ENCODE assay signal across 13 mouse cellular contexts in genomic region chr16:10286513-10287268, GRCm38 (mm10). TPM values are rescaled to one million over a fixed set of nuclear protein-coding genes. Genes with fewer than 3 reads are reported as not detected.
DNase-seq lines count a peak whose midpoint lies in the region; ATAC-seq lines count a peak whose summit lies in the region.
"Had no signal": no experiment of that assay in that cellular context is flagged by ENCODE, and none has a peak within 500 bp of the region (broad histone marks: within the 10 kb centered on the region; RNA-seq: fewer than 3 reads in every experiment).

No protein-coding gene starts in this region.

- no peaks in the 10 kb centered on the region for H3K4me1 ChIP-seq in embryonic facial prominence, embryonic 14.5 days (ENCODE audit: control insufficient read depth, insufficient read depth, low read length)
- H3K4me1 ChIP-seq in embryonic facial prominence, embryonic 10.5 days, result no peaks in the 10 kb centered on the region
- H3K4me1 ChIP-seq in midbrain, embryonic 13.5 days (replicated peaks), result no peaks in the 10 kb centered on the region

- no peaks in the 10 kb centered on the region for H3K9me3 ChIP-seq in embryonic facial prominence, embryonic 14.5 days (ENCODE audit: control insufficient read depth, low read length)
- H3K9me3 ChIP-seq in embryonic facial prominence, embryonic 10.5 days, result no peaks in the 10 kb centered on the region
- no peaks in the 10 kb centered on the region for H3K9me3 ChIP-seq in midbrain, embryonic 13.5 days
- H3K9me3 ChIP-seq: heart, embryonic 15.5 days had no signal

- H3K27ac ChIP-seq in embryonic facial prominence, embryonic 14.5 days (replicated peaks; ENCODE audit: low read depth, low read length), result no peak overlapping the region
- no peak overlapping the region for H3K27ac ChIP-seq in embryonic facial prominence, embryonic 10.5 days (replicated peaks)
- H3K27ac ChIP-seq in midbrain, embryonic 13.5 days, result no peak overlapping the region
- H3K27ac ChIP-seq: heart, embryonic 15.5 days had no signal

- ATAC-seq in embryonic facial prominence, embryonic 14.5 days (ENCODE audit: low read depth), result no peak
- ATAC-seq in midbrain, embryonic 13.5 days, result no peak
- ATAC-seq: activated CD4-positive, CD25-positive, alpha-beta regulatory T cell, adult 4 months had no signal

- H3K4me2 ChIP-seq in embryonic facial prominence, embryonic 14.5 days (ENCODE audit: low read depth, low read length), result no peak overlapping the region
- H3K4me2 ChIP-seq in midbrain, embryonic 13.5 days (replicated peaks), result no peak overlapping the region
- H3K4me2 ChIP-seq: heart, embryonic 15.5 days had no signal

- no peak overlapping the region for H3K9ac ChIP-seq in embryonic facial prominence, embryonic 14.5 days (ENCODE audit: low read depth, low read length)
- H3K9ac ChIP-seq in midbrain, embryonic 13.5 days (replicated peaks), result no peak overlapping the region
- H3K9ac ChIP-seq: heart, embryonic 15.5 days had no signal

- DNase-seq in embryonic facial prominence, embryonic 14.5 days (ENCODE audit: low spot score), result peak; percentile 23
- no peak for DNase-seq in embryonic facial prominence, embryonic 10.5 days (ENCODE audit: low spot score)
- DNase-seq in right cerebral cortex, adult 18-20 months, result peak; percentile 53
- DNase-seq in right cerebral cortex, postnatal 10 days (ENCODE audit: low spot score in 2 of 2), result no peak
- DNase-seq in fibroblast of lung, adult 2 months (ENCODE audit: low read depth), result peak; percentile 44
- DNase-seq in right cerebral cortex, postnatal 36 days (ENCODE audit: low spot score in 2 of 2), result peak; percentile 12 to 26
- DNase-seq in spleen, postnatal 10 days (ENCODE audit: low spot score in 2 of 2), result no peak
- DNase-seq: cerebellum, adult 11 months; kidney, adult 9 months had no signal

- H3K4me3 ChIP-seq in embryonic facial prominence, embryonic 14.5 days (ENCODE audit: low read depth, low read length), result no peak overlapping the region
- no peak overlapping the region for H3K4me3 ChIP-seq in embryonic facial prominence, embryonic 10.5 days
- H3K4me3 ChIP-seq in midbrain, embryonic 13.5 days (replicated peaks), result no peak overlapping the region
- H3K4me3 ChIP-seq: erythroblast, embryonic 14.5 days; heart, embryonic 15.5 days had no signal

- H3K27me3 ChIP-seq in embryonic facial prominence, embryonic 14.5 days (replicated peaks; ENCODE audit: control insufficient read depth, insufficient read depth, low read length), result no peaks in the 10 kb centered on the region
- H3K27me3 ChIP-seq in embryonic facial prominence, embryonic 10.5 days (replicated peaks; ENCODE audit: low read depth, poor library complexity, severe bottlenecking), result no peaks in the 10 kb centered on the region
- no peaks in the 10 kb centered on the region for H3K27me3 ChIP-seq in midbrain, embryonic 13.5 days
- H3K27me3 ChIP-seq: heart, embryonic 15.5 days had no signal

- 74% methylated on average over 9 of the region's 9 CpGs for WGBS in embryonic facial prominence, embryonic 14.5 days
- WGBS in embryonic facial prominence, embryonic 10.5 days, result 86% methylated on average over 9 of the region's 9 CpGs
- 90% methylated on average over 9 of the region's 9 CpGs for WGBS in midbrain, embryonic 13.5 days

- no peaks in the 10 kb centered on the region; the same call in 1 of the 2 replicates for H3K36me3 ChIP-seq in embryonic facial prominence, embryonic 14.5 days (ENCODE audit: control insufficient read depth, insufficient read depth, low read length)
- H3K36me3 ChIP-seq in embryonic facial prominence, embryonic 10.5 days (replicated peaks), result no peaks in the 10 kb centered on the region
- H3K36me3 ChIP-seq in midbrain, embryonic 13.5 days, result no peaks in the 10 kb centered on the region

RNA-seq across cellular contexts. Expression of gene Emp2, which starts 27.1 kb away (rescaled TPM):
- polyA plus RNA-seq in embryonic facial prominence, embryonic 14.5 days (2014; fragmentation: Nextera tagmentation; extraction: Ambion mirVana), result 35.4 and 38.6 TPM in 2 replicates
- 2.1 and 3.2 TPM in 2 replicates for polyA plus RNA-seq in embryonic facial prominence, embryonic 10.5 days (2016; fragmentation: Nextera tagmentation; extraction: Ambion mirVana)
- polyA plus RNA-seq in midbrain, embryonic 13.5 days (2015; fragmentation: Nextera tagmentation; extraction: Ambion mirVana), result 2.9 and 3.1 TPM in 2 replicates
- polyA plus RNA-seq: erythroblast, embryonic 14.5 days had no signal

Comparison
In these comparisons a context has a peak if more than half of its experiments do, and no peak if none do; other contexts are left out.
1. DNase-seq: peak in embryonic facial prominence, embryonic 14.5 days (single experiment), right cerebral cortex, adult 18-20 months (single experiment), fibroblast of lung, adult 2 months (single experiment) and right cerebral cortex, postnatal 36 days (2 of 2); none in embryonic facial prominence, embryonic 10.5 days (single experiment), right cerebral cortex, postnatal 10 days (0 of 2) and spleen, postnatal 10 days (0 of 2).